Mouse (Mus musculus) embryonic facial prominence, embryonic 11.5 days (tissue): ENCODE data around the gene Fbxo17. TPM values are rescaled to one million over a fixed set of nuclear protein-coding genes. Genes with fewer than 3 reads are reported as not detected.

ENCODE experiments used
- ATAC-seq: fragments of 200-750 bp; cut with Nextera tagmentation; replicated peaks from 2 replicates; pipeline ENCODE4 v1.8.0; 2017; ENCODE audit warnings: low read depth; ENCODE audit not compliant: insufficient number of reproducible peaks, low FRiP score, low TSS enrichment
- DNase-seq: peaks from one replicate; pipeline ENCODE4 v3.0.0-alpha.2; 2015; ENCODE audit warnings: low spot score
- H3K27ac ChIP-seq: fragments of 300-500 bp; sonication (generic); replicated peaks from 2 replicates; pipeline ENCODE4 v1.5.1; 2014; ENCODE audit warnings: mild to moderate bottlenecking, low read depth, low read length, control low read depth
- H3K27me3 ChIP-seq: fragments of 300-500 bp; sonication (generic); 2 replicates; pipeline ENCODE4 v1.6.1; 2014; ENCODE audit warnings: mild to moderate bottlenecking, low read length, moderate library complexity, mixed read lengths; ENCODE audit not compliant: control insufficient read depth, insufficient read depth
- H3K36me3 ChIP-seq: fragments of 300-500 bp; sonication (generic); replicated peaks from 2 replicates; pipeline ENCODE4 v1.6.1; 2014; ENCODE audit warnings: low read depth, mild to moderate bottlenecking, low read length, moderate library complexity, mixed read lengths; ENCODE audit not compliant: control insufficient read depth, insufficient read depth
- H3K4me1 ChIP-seq: fragments of 300-500 bp; sonication (generic); 2 replicates; pipeline ENCODE4 v1.6.1; 2014; ENCODE audit warnings: low read length, mixed read lengths; ENCODE audit not compliant: control insufficient read depth, insufficient read depth
- H3K4me2 ChIP-seq: fragments of 300-500 bp; sonication (generic); 2 replicates; pipeline ENCODE4 v1.6.1; 2014; ENCODE audit warnings: low read depth, mild to moderate bottlenecking, control low read depth, low read length, moderate library complexity
- H3K4me3 ChIP-seq: fragments of 300-500 bp; sonication (generic); 2 replicates; pipeline ENCODE4 v1.5.1; 2014; ENCODE audit warnings: low read depth, low read length, control low read depth
- H3K9ac ChIP-seq: fragments of 300-500 bp; sonication (generic); replicated peaks from 2 replicates; pipeline ENCODE4 v1.6.1; 2014; ENCODE audit warnings: mild to moderate bottlenecking, control low read depth, low read length
- H3K9me3 ChIP-seq: fragments of 300-500 bp; sonication (generic); replicated peaks from 2 replicates; pipeline ENCODE4 v1.6.1; 2016; ENCODE audit warnings: mild to moderate bottlenecking, low read length, inconsistent platforms, mixed read lengths; ENCODE audit not compliant: control insufficient read depth
- WGBS: fragments of 180-500 bp; shearing (Covaris S2); extraction: QIAGEN DNeasy Blood & Tissue Kit; methylation state at CpG from one replicate; pipeline ENCODE4 v1.1.7; 2014; 5-methylcytosine and 5-hydroxymethylcytosine counted together
- polyA plus RNA-seq: library from polyadenylated mRNA; unstranded; fragments of >200 nt; fragmentation: Nextera tagmentation; extraction: Ambion mirVana; gene quantifications from 2 replicates; pipeline ENCODE4 v1.2.1, GENCODE M21; 2014

The Fbxo17 gene
- polyA plus RNA-seq, 1 experiment from 2014 or later: 13.0 TPM

DNA sequence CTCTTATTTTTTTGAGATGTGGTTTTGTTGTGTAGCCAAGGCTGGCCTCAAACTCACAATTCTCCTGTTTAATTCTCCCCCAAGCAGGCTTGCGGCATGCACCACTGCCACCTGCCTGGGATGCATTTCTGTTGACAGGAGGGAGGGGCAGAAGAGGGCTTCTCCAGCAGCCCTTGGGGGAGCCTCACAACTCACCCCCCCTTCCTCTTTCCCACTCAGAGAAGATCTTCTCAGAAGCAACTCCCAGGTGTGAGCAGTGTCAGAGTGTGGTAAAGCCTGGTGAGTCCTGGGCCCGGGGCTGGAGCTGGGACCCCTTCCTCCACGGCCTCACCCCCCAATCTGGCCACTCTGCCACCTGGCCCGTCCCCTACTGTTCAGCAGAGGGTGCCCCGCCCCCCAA, 68.6 kb downstream of the Fbxo17 start:
- ATAC-seq (no peak), DNase-seq (no peak)
- WGBS: 71% methylated on average over 5 of the region's 5 CpGs
- Histone ChIP-seq H3K4me3 (no peak overlapping the region), H3K9me3 (no peaks in the 10 kb centered on the region), H3K4me1 (peaks cover 2% of the 10 kb centered on the region; the same call in 1 of the 2 replicates), H3K9ac (0 out of 2 replicates have a peak overlapping the region, but pooled peaks have one; percentile 2), H3K27me3 (no peaks in the 10 kb centered on the region), H3K4me2 (no peak overlapping the region), H3K27ac (no peak overlapping the region), H3K36me3 (no peaks in the 10 kb centered on the region)

Other genes with a start within 250 kb of the Fbxo17 start
- gene Ifnl2, start 206.3 kb upstream of the Fbxo17 start, polyA plus RNA-seq: not detected in 2 replicates
- not detected in 2 replicates for gene Ifnl3, start 194.0 kb upstream of the Fbxo17 start, polyA plus RNA-seq
- not detected in 2 replicates for gene Sycn, start 175.9 kb upstream of the Fbxo17 start, polyA plus RNA-seq
- not detected in 2 replicates for gene Nccrp1, start 169.6 kb upstream of the Fbxo17 start, polyA plus RNA-seq
- gene Samd4b, start 118.7 kb upstream of the Fbxo17 start, polyA plus RNA-seq: 29.4 and 30.9 TPM in 2 replicates
- gene Pak4, start 118.6 kb upstream of the Fbxo17 start, polyA plus RNA-seq: 25.6 and 28.6 TPM in 2 replicates
- not detected in 2 replicates for gene Acp7, start 85.5 kb upstream of the Fbxo17 start, polyA plus RNA-seq
- gene Fbxo27, start 24.0 kb upstream of the Fbxo17 start, polyA plus RNA-seq: 6.1 and 7.2 TPM in 2 replicates
- 145 and 151 TPM in 2 replicates for gene Mrps12, start 25.0 kb downstream of the Fbxo17 start, polyA plus RNA-seq
- gene Sars2, start 25.2 kb downstream of the Fbxo17 start, polyA plus RNA-seq: 28.2 and 29.9 TPM in 2 replicates
- gene Ccer2, start 39.4 kb downstream of the Fbxo17 start, polyA plus RNA-seq: 1.5 and 2.0 TPM in 2 replicates
- gene Sirt2, start 49.9 kb downstream of the Fbxo17 start, polyA plus RNA-seq: 65.6 and 67.2 TPM in 2 replicates
- 33.4 and 41.0 TPM in 2 replicates for gene Nfkbib, start 50.7 kb downstream of the Fbxo17 start, polyA plus RNA-seq
- 2.3 and 3.2 TPM in 2 replicates for gene Rinl, start 72.2 kb downstream of the Fbxo17 start, polyA plus RNA-seq
- gene Hnrnpl, start 91.7 kb downstream of the Fbxo17 start, polyA plus RNA-seq: 328 and 350 TPM in 2 replicates
- gene Ech1, start 108.4 kb downstream of the Fbxo17 start, polyA plus RNA-seq: 103 and 106 TPM in 2 replicates
- 1.5 and 1.9 TPM in 2 replicates for gene Lgals4, start 117.0 kb downstream of the Fbxo17 start, polyA plus RNA-seq
- gene Lgals7, start 147.0 kb downstream of the Fbxo17 start, polyA plus RNA-seq: 0.98 and 1.3 TPM in 2 replicates
- 0.21 and 0.29 TPM in 2 replicates for gene Capn12, start 164.6 kb downstream of the Fbxo17 start, polyA plus RNA-seq
- 190 and 201 TPM in 2 replicates for gene Actn4, start 245.5 kb downstream of the Fbxo17 start, polyA plus RNA-seq